Mouse (Mus musculus) erythroblast, adult 5-6 weeks (primary cell): ENCODE results near the gene Cnot1. TPM values are rescaled to one million over a fixed set of nuclear protein-coding genes. Genes with fewer than 3 reads are reported as not detected.
A peak's percentile ranks its signal among the peaks of the same experiment; 100 is the strongest.
"Not testable (repeated sequence)": the region's sequence is repeated elsewhere in the genome, so short reads cannot be mapped to it uniquely, and the experiment has no call there.

Experiments
- ATAC-seq: replicated peaks from 2 replicates; pipeline ENCODE4 v1.8.0; 2016; ENCODE audit warnings: moderate number of reproducible peaks, mild to moderate bottlenecking, moderate TSS enrichment, inconsistent platforms; ENCODE audit not compliant: poor library complexity, low FRiP score, severe bottlenecking
- total RNA-seq, 2 experiments: library from RNA; stranded (forward) in 1 of 2; stranded (reverse) in 1 of 2; fragments of 150-400 nt in 1 of 2; fragments of 200-764, 138-1000 nt in 1 of 2; gene quantifications; 2 replicates each; pipeline versions ENCODE4 v1.2.3 to v1.2.4; 2015 to 2017; ENCODE audit warnings: low replicate concordance in 2 of 2

The Cnot1 gene
- total RNA-seq, 2 experiments from 2014 or later: 87.2 to 99.7 TPM

DNA sequence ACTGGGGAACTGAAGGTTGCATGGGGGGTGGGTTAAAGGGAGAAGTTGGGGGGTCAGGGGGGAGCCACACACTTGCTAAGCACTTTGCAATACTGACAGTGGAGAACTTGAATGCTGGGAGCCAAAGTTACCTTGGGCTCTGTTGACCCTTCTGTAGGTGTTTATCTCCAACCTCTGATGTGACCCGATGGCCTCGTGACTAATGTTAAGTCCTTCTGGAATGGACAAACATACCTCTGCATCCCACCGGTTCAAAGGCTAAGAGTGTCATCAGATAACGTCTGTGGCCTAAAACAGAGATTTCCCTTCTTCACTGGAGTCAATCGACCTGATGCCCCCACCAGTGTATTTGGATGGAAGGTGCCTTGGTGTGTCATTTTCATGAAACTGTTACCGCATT, 14.0 kb upstream of the Cnot1 start:
- ATAC-seq: no peak

DNA sequence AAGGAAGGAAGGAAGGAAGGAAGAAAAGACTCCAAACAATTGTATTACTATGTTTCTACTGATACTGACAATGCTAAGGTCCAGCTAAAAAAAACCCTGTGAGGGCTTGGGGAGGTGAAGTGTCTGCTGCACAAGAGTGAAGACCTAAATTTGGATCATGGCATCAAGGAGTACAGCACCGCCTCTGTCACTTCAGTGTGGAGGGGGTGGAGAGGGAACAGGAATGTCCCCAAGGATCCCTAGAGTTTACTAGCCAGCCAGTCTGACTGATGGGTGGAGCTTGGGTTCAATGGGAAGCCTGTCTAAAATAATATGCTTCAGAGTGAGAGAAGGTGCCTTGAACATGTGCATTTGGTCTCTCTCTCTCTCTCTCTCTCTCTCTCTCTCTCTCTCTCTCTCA, 10.9 kb upstream of the Cnot1 start:
- ATAC-seq: no peak

DNA sequence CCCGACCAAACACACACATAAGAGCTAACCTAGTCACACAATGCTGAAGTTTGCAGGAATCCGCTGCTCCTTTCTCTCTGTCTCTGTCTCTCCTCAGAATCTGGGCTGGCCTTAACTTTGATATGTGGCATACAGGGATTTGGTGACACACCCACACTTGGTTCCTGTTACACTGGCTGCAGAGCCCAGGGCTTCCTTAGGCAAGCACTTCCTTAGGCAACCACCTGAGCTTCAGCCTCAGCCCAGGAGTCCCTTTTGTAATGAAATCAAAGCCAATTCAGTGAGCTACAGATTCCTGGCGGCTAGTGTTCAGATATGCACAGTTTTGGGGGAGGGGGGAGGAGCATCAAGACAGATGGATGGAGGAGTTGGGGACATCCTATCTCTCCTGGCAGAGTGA, 10.3 kb upstream of the Cnot1 start:
- ATAC-seq: no peak

DNA sequence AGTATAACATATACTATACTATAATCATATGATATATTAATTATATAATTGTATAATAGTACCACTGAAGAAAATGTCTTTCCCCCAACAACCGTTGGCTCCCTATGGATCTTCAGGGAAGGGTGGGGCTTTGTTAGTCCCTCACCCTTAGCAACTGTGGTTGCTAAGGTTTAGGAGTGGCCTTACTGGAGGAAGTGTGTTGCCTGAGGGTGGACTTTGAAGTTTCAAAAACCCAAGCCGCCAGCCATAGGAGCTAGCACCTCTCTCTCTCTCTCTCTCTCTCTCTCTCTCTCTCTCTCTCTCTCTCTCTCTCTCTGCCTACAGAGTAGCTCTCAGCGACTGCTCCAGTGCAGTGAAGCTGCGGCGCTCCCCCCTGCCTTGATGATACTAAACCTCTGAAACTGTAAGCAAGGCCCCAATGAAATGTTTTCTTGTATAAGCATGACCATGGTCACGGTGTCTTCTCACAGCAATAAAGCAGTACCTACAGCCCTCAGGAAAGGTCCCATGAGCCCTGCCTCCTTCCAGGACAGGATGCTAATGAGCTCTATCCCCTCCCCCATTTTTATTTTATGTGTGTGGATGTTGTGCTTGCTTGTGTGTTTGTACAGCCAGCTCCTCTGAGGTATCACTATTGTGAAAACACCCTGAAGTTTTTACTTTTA, 8.9 kb upstream of the Cnot1 start:
- no peak for ATAC-seq

DNA sequence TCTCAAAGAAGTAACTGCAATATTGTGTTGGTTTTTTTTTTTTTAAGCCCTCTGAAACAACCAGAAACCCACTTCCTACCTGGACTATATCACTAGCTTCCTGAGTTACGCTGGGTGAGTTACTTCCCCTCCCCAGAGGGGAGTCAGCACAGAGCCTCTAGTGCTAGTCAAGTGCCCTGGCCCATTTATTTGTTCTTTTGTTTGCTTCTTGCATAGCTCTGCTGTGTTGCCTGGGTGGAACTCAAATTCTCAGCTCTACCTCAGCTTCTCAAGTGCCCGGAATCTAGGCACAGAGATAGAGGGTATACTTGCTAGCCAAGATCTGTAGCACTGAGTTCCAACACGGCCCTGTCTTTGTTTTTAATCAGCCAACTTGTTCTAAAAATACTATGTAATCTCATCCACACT, 2.9 kb upstream of the Cnot1 start:
- no peak for ATAC-seq

DNA sequence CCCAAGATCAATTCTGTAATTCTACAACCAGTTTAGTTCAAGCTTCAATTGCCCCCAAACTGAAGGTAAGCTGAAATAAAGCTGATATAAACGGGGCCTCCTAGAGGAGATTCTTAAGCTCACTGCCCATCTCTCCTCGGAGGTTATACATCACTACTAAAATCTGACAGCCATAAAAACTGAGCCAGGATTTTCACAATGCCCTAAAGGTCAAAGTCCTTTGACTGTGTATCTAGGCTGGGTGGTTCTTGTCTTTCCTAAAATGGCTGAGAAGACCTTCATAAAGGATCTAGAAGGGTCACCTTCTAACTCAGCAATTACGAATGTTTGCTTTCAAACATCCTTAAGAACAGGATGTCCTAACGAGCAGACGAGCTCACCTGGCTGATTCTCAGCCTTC, 1.9 kb upstream of the Cnot1 start:
- no peak for ATAC-seq

DNA sequence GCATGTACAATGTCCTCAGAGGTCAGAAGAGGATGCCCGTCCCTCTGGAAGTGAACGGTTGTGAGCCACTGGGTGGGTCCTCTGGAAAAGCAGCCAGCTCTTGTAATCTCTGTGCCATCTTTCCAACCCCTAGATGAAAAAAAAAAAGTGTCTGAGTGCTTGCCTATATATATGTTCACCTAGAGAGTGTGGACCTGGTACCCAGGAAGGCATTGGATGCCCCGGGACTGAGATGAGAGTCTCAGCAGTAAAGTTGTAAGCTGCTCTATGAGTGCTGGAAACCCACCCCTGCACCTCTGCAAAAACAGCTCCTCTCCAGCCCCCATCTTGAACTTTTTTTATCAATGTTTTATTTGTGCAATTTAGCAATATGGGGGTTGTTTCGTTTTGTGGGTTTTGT, 1.4 kb upstream of the Cnot1 start:
- ATAC-seq: no peak

DNA sequence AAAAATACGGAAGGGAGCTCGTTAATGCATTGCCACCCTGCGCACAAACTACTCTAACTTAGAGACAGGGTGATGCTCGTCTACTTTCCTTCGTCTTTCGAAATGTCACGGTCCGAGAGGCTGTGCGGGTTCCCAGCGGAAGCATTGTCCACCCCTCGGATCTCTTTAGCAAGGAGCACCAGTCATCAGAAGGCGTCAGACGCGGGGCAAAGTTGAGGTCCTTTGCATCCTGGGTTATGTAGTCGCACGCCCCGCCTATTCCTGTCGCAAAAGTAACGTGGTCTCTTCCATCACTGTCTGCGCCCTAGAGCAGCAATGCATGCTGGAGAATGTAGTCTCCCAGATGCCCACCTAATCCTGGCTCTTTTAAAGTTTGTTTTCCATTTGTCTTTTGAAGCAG, 597 bp upstream of the Cnot1 start:
- ATAC-seq: peak; percentile 86

DNA sequence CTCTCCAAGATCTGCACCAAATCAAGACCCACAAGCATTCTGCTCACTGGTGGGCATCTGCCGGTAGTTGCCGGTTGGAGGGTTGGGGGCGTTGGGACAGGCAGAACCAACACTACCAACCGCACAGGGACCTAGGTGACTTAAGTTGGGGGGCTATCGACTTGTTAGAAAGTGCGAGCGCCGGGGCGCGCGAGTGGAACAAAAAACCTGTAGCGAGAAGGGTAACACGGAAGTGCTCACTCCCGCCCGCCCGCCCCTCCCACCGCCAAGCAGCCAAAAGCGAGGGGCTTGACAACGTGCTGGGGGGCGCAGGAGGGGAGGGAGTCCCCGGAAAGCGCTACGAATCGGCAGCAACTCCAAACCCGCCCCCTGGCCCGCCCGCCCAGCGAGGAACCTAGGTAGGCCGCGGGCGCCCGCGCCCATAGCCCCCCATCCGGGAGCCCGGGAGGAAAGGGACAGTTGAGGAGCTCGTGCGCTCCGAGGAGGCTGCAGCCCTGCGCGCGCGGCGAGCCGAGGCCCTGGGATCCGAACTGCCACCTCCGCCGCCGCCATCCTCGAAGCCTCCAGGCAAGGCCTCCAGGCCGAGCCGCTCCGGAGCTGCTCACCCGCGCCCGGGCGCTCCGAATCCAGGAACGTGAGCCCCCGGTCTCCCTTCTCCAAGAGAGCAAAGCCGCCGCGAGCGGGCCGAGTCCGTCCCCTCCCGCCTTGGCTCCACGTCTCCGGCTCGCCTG, 638 bp downstream of the Cnot1 start:
- ATAC-seq: no peak

DNA sequence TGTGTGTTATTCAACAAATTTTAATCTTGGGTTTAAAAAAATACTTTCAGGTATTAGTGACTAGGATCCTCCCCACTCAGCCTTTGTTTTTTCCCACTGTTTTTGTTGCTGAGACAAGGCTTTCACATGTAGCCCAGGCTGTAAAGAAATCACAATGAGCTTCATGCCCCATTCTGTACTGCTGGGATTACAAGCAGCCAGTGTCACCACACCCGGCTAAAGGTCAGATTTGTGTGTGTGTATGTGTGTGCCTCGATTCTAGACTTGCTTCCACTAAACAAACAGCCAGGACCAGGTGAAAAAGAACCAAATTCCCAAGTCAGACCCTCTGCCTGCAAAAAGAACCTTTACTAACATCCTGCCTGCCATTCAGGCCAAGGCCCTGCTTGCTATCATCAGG, 1.8 kb downstream of the Cnot1 start:
- no peak for ATAC-seq

DNA sequence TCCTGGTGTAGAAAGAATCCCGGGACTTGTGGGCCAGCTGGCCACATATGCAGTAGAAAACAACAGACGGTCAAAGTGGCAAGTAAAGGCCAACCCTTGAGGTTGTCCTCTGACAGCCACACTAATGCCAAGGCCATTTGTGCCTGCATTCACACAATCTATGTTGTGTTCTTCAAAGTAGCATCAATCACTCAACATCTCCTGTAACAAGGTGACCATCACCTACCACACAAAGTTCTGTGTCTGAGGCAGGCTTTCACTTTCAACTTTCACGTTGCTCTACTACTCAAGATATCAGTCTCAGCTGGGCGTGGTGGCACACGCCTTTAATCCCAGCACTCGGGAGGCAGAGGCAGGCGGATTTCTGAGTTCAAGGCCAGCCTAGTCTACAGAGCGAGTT, 5.0 kb downstream of the Cnot1 start:
- no peak for ATAC-seq

DNA sequence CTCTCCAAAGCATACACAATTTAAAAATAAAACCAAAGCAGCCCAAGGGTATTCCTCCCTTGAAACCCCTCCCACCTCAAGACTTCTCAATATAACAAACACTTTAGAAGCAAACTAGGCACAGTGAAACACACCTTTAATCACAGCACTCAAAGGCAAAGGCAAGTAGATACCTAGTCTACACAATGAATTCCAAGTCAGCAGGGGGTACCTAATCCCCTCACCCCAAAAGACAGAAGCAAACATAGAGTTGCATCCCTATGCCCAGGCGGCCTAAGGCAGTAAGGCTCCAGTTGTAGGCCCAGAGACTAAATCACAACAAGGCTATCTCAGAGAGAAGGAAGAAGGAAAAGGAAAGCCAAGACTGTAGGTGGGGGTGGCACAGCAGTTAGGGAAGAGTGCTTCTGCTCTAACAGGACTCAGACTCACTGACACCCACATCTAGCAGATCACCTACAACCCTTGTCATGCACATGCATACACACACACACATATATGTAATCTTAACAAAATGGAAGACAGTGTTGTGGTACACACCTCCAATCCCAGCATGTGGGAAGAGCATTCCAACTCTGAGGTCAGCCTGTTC, 5.7 kb downstream of the Cnot1 start:
- ATAC-seq: no peak

DNA sequence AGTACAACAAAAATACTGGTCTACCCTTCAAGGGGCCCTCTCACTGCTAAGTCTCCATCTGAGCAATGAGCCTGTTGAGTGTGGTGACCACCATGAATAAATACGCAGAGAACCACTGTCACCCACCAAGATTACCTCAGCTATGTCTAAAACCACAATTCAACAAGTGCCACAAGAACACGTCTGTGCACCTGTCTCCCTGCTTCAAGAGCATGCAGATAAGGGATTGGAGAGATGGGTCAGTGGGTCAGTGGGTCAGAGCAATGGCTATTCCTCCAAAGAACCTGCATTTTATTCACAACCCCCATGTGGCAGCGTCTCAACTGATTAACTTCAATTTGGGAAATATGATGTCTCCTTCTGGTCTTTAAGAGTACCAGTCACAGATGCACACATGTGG, 6.9 kb downstream of the Cnot1 start:
- ATAC-seq: no peak

DNA sequence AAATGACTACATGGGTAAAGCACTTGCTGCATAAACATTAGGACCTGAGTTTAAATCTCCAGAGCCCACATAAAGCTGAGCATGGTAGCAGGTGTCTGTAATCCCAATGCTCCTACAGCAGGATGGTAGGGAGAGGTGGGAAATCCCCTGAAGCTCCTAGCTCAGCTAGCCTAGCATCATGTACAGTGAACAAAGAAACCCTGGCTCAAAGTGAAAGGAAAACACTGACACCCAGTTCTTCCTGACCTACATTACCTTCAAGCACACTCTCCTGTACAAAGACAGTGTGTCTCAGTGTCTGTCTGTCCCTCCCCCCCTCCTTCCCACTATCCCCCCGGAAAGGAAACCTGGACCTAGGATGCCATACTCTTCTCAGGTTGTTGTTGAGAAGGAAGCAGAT, 7.4 kb downstream of the Cnot1 start:
- no peak for ATAC-seq

DNA sequence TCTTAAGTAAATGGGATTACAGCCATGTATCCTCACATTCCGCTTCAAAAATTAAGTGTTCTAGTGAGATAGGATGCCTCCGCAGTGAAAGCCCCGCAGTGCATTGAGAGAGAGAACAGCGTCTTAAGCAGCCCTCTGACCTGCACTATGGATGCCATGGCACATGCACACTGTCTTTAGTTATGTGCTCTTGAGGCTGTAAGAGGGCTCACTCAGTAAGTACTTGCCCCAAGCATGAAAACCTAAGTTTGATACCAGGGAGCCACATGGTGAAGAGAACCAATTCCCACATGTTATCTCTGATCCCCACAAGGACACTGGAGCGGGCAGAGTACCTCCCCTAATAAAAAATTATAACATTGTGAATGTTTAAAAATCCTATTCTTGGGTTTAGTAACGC, 8.1 kb downstream of the Cnot1 start:
- no peak for ATAC-seq

DNA sequence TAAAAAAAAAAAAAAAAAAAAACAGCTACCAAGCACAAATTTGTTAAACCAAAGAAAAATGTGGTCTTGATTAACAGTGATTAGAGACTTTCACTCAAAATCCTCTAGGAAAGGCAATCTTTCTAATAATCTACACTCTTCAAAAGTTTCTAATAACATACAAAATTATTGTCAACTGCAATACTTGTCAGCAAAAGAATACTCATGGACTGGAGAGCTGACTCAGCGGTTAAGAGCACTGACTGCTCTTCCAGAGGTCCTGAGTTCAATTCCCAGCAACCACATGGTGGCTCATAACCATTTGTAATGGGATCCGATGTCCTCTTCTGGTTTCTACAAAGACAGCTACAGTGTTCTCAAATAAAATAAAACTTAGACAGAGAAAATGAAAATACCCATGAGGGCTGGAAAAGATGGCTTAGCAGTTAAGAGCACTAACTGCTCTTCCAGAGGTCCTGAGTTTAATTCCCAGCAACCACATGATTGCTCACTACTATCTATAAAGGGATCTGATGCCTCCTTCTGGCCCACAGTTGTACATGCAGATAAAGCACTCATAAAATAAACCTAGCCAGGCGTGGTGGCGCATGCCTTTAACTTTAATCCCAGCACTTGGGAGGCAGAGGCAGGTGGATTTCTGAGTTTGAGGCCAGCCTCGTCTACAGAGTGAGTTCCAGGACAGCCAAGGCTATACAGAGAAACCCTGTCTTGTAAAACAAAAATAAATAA, 11.8 kb downstream of the Cnot1 start:
- ATAC-seq: not testable (repeated sequence)

DNA sequence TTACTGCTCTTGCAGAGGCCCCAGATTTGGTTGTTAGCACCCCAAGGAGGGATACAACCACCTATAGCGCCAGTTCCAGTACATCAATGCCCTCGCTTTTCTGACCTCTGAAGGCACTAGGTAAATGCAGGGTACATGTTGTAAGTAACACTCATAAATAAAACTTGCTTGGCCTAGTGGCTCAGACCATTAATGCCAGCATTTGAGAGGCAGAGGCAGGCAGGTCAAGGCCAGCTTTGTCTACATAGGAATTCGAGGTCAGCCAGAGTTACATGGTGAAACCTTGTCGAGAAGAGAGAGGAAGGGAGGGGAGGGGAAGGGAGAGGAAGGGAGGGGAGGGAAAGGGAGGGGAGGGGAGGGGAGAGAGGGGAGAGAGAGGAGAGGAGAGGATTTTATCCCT, 21.7 kb downstream of the Cnot1 start:
- no peak for ATAC-seq

DNA sequence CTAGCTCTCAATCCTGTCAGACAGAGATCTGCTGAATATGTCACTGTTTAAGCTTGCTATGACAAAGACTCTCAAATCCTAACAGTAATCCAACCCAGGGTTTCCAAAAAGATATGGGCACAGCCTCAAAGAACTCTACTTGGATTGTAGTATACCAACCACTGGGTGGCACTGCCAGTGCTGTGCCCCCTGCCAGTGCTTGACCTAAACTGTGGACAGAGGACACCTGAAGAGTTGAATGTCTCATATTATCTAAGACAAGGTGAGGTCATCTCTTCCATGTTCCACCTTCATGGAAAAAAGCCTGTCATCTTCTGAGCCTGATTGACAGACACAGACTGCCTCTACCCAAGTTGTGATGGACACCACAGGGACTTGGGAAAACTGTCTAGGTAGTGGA, 24.6 kb downstream of the Cnot1 start:
- ATAC-seq: no peak

DNA sequence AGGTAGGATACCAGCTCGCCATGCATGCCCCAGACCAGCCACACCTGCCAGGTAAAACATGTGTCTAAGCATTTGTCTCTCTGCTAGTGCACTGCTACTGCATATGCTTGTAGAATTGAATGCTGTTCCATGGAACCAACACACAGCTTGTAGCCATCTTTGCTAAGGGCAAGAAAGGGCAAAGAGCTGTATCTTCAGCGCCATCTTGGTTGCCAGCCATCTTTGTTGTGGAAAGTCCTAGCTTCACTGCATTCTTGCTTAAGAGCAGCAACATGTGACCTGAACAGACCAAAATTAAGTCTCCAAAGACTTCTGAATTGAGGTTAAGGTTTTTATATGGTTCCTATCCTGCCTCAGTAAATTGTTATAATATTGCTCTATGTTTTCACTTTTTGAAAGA, 25.5 kb downstream of the Cnot1 start:
- ATAC-seq: no peak

DNA sequence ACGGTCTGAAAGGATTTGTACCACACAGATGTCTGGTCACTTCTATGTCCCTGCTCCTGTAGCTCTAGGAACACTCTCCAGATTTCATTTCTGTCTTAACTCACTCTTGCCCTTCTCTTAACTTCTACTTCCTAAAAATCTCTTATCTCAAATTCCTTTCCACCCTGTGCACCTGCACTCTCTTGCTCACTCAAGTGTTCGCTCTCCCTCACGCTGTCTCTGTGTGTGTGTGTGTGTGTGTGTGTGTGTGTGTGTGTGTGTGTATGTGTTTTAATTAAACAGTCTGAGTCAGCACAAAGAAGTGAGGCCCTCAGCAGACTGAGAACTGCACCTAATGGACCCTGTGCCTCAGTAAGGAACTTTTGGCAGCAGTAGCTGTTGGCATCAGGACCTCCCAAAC, 26.2 kb downstream of the Cnot1 start:
- ATAC-seq: no peak

DNA sequence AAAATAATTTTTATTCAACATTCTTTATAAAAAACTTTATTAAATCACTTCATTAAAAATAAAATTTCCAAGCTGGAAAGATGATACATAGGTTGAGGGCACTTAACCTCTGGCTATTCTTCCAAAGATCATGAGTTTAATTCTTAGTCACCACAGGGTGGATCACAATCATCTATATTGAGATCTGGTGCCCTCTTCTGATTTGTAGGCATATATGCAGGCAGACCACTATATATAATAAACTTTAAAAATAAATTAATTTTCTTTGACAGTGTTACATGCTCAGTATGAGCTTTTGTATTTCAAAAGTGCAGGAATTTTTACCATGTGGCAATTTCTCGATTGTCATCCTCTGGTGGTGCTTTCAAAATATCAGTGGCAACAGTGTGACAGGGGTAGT, 43.1 kb downstream of the Cnot1 start:
- ATAC-seq: no peak
